Mouse (Mus musculus) forebrain, postnatal 0 days (tissue): ENCODE measurements at regions not wholly inside any gene's neighbourhood (a gene's known extent, or its start where the extent isn't known, plus 50 kb on each side); places are given as distances from the start of the nearest gene placed in this dataset.

Source experiments
- ATAC-seq: fragments of 200-750 bp; cut with Nextera tagmentation; 2 replicates; pipeline ENCODE4 v1.8.0; 2017; ENCODE audit warnings: mild to moderate bottlenecking, moderate library complexity
- DNase-seq: peaks from one replicate; pipeline ENCODE4 v3.0.0-alpha.2; 2015
- H3K27ac ChIP-seq: fragments of 300-500 bp; sonication (generic); 2 replicates; pipeline ENCODE4 v1.5.1; 2014; ENCODE audit warnings: low read depth, mild to moderate bottlenecking, antibody characterized with exemption, low read length, moderate library complexity, mixed read lengths
- H3K27me3 ChIP-seq: fragments of 300-500 bp; sonication (generic); 2 replicates; pipeline ENCODE4 v1.6.1; 2014; ENCODE audit warnings: mild to moderate bottlenecking, low read length, mixed read lengths; ENCODE audit not compliant: insufficient read depth
- H3K36me3 ChIP-seq: fragments of 300-500 bp; sonication (generic); 2 replicates; pipeline ENCODE4 v1.6.1; 2014; ENCODE audit warnings: mild to moderate bottlenecking, moderate library complexity; ENCODE audit not compliant: insufficient read depth
- H3K4me1 ChIP-seq: fragments of 300-500 bp; sonication (generic); 2 replicates; pipeline ENCODE4 v1.6.1; 2014; ENCODE audit warnings: antibody characterized with exemption; ENCODE audit not compliant: insufficient read depth
- H3K4me2 ChIP-seq: fragments of 300-500 bp; sonication (generic); 2 replicates; pipeline ENCODE4 v1.6.1; 2014; ENCODE audit warnings: low read depth, mild to moderate bottlenecking, moderate library complexity
- H3K4me3 ChIP-seq: fragments of 300-500 bp; sonication (generic); 2 replicates; pipeline ENCODE4 v1.5.1; 2014; ENCODE audit warnings: low read depth, low read length, mixed read lengths
- H3K9ac ChIP-seq: fragments of 300-500 bp; sonication (generic); 2 replicates; pipeline ENCODE4 v1.6.1; 2014; ENCODE audit warnings: mild to moderate bottlenecking
- H3K9me3 ChIP-seq: fragments of 300-500 bp; sonication (generic); 2 replicates; pipeline ENCODE4 v1.6.1; 2016; ENCODE audit warnings: low read length
- CTCF ChIP-seq: sonication (generic); IDR thresholded peaks from 2 replicates; pipeline ENCODE4 v1.5.1; 2016; ENCODE audit warnings: antibody characterized with exemption, control low read depth, low read depth
- WGBS: fragments of 180-500 bp; shearing (Covaris S2); extraction: QIAGEN DNeasy Blood & Tissue Kit; methylation state at CpG from one replicate; pipeline ENCODE4 v1.1.7; 2014; 5-methylcytosine and 5-hydroxymethylcytosine counted together

DNA sequence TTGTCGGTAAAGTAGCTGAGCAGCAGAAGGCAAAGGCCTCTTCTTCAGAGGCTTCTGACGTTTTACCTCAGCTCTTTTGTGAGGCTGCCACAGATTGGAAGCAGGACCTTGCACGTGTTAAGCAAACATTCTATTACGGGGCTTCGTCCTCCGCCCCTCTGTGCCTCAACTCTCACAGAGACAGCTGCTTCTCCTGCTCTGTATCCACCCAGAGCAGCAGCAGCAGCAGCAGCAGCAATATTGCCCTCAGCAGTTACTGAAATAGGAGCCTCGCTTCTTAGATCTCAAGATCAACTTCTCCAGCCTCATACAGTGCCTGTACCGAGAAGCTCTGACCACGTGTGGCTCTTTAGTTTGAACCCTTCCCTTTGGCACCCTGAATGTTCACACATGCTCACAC, 202.4 kb upstream of the Gimd1 start:
- H3K9ac ChIP-seq = no peak overlapping the region
- H3K36me3 ChIP-seq = no peaks in the 10 kb centered on the region
- no peak overlapping the region for H3K4me3 ChIP-seq
- H3K9me3 ChIP-seq = no peaks in the 10 kb centered on the region
- no peaks in the 10 kb centered on the region for H3K4me1 ChIP-seq
- H3K27ac ChIP-seq = no peak overlapping the region
- no peak for DNase-seq
- TF ChIP-seq CTCF = no peak
- H3K4me2 ChIP-seq = no peak overlapping the region
- no peak for ATAC-seq
- H3K27me3 ChIP-seq = no peaks in the 10 kb centered on the region
- WGBS = 75% methylated on average over 9 of the region's 9 CpGs

GRCm38 (mm10) chr3:132428148-132428547, 201.5 kb upstream of the Gimd1 start:
- Histone ChIP-seq H3K4me2 (no peak overlapping the region), H3K27ac (no peak overlapping the region), H3K9ac (no peak overlapping the region), H3K27me3 (no peaks in the 10 kb centered on the region), H3K4me3 (no peak overlapping the region), H3K9me3 (no peaks in the 10 kb centered on the region), H3K36me3 (no peaks in the 10 kb centered on the region), H3K4me1 (no peaks in the 10 kb centered on the region)
- TF ChIP-seq CTCF = no peak
- 80% methylated on average over 17 of the region's 17 CpGs for WGBS
- ATAC-seq (no peak), DNase-seq (no peak)

GRCm38 (mm10) chr3:132431805-132432204, 197.8 kb upstream of the Gimd1 start:
- H3K9ac ChIP-seq = no peak overlapping the region
- DNase-seq = no peak
- H3K36me3 ChIP-seq = no peaks in the 10 kb centered on the region
- H3K4me2 ChIP-seq = no peak overlapping the region
- TF ChIP-seq CTCF = no peak
- H3K9me3 ChIP-seq = no peaks in the 10 kb centered on the region
- H3K4me3 ChIP-seq = no peak overlapping the region
- no peaks in the 10 kb centered on the region for H3K4me1 ChIP-seq
- H3K27me3 ChIP-seq = no peaks in the 10 kb centered on the region
- ATAC-seq = no peak
- no peak overlapping the region for H3K27ac ChIP-seq

- H3K27ac ChIP-seq = no peak overlapping the region
- peak; percentile 8 for DNase-seq
- H3K27me3 ChIP-seq = no peaks in the 10 kb centered on the region
- WGBS = 70% methylated on average over 6 of the region's 6 CpGs
- H3K4me1 ChIP-seq = no peaks in the 10 kb centered on the region
- peak; percentile 69 for ATAC-seq
- no peak overlapping the region for H3K9ac ChIP-seq
- H3K36me3 ChIP-seq = no peaks in the 10 kb centered on the region
- H3K4me3 ChIP-seq = no peak overlapping the region
- no peaks in the 10 kb centered on the region for H3K9me3 ChIP-seq
- no peak for TF ChIP-seq CTCF
- no peak overlapping the region for H3K4me2 ChIP-seq
Observed at GRCm38 (mm10) chr3:132441226-132441625, 188.4 kb upstream of the Gimd1 start.

GRCm38 (mm10) chr3:132453927-132454326, 175.7 kb upstream of the Gimd1 start:
- Histone ChIP-seq H3K9me3 (no peaks in the 10 kb centered on the region), H3K27ac (no peak overlapping the region), H3K4me1 (no peaks in the 10 kb centered on the region), H3K9ac (no peak overlapping the region), H3K4me2 (no peak overlapping the region), H3K4me3 (no peak overlapping the region), H3K27me3 (no peaks in the 10 kb centered on the region), H3K36me3 (no peaks in the 10 kb centered on the region)
- 65% methylated on average over 4 of the region's 4 CpGs for WGBS
- ATAC-seq (no peak), DNase-seq (no peak)
- no peak for TF ChIP-seq CTCF

- H3K9me3 ChIP-seq = no peaks in the 10 kb centered on the region
- H3K36me3 ChIP-seq = no peaks in the 10 kb centered on the region
- TF ChIP-seq CTCF = no peak
- no peaks in the 10 kb centered on the region for H3K4me1 ChIP-seq
- no peak overlapping the region for H3K4me3 ChIP-seq
- H3K27ac ChIP-seq = no peak overlapping the region
- no peak overlapping the region for H3K9ac ChIP-seq
- no peak overlapping the region for H3K4me2 ChIP-seq
- no peaks in the 10 kb centered on the region for H3K27me3 ChIP-seq
- ATAC-seq = no peak
- 69% methylated on average over 5 of the region's 5 CpGs for WGBS
- DNase-seq = no peak
Observed at GRCm38 (mm10) chr3:132462348-132462959, 167.2 kb upstream of the Gimd1 start.

- no peaks in the 10 kb centered on the region for H3K27me3 ChIP-seq
- no peaks in the 10 kb centered on the region for H3K36me3 ChIP-seq
- H3K4me2 ChIP-seq = no peak overlapping the region
- ATAC-seq = no peak
- H3K9ac ChIP-seq = no peak overlapping the region
- H3K27ac ChIP-seq = no peak overlapping the region
- whole genome bisulfite sequencing = 53% methylated on average over 4 of the region's 4 CpGs
- no peak for TF ChIP-seq CTCF
- H3K4me3 ChIP-seq = no peak overlapping the region
- DNase-seq = no peak
- H3K4me1 ChIP-seq = no peaks in the 10 kb centered on the region
- no peaks in the 10 kb centered on the region for H3K9me3 ChIP-seq
Observed at GRCm38 (mm10) chr3:132471070-132471469, 158.6 kb upstream of the Gimd1 start.

- peak; percentile 32; the same call in 1 of the 2 replicates for TF ChIP-seq CTCF
- Histone ChIP-seq H3K36me3 (no peaks in the 10 kb centered on the region), H3K27me3 (no peaks in the 10 kb centered on the region)
Observed at GRCm38 (mm10) chr3:132477768-132478167, 151.9 kb upstream of the Gimd1 start.

More at GRCm38 (mm10) chr3:132477768-132478167, 151.9 kb upstream of the Gimd1 start:
- Histone ChIP-seq H3K27ac (no peak overlapping the region), H3K4me2 (no peak overlapping the region), H3K9ac (no peak overlapping the region), H3K4me3 (no peak overlapping the region), H3K4me1 (no peaks in the 10 kb centered on the region), H3K9me3 (no peaks in the 10 kb centered on the region)
- ATAC-seq (no peak), DNase-seq (peak; percentile 5)
- 92% methylated on average over 5 of the region's 5 CpGs for WGBS
